Mouse (Mus musculus): ENCODE measurements around the gene Pde1b.

- TF ChIP-seq CTCF (IDR thresholded peaks at IDR 0.05; ENCODE audit: insufficient read depth, low read length) (no peak), POLR2A (IDR thresholded peaks at IDR 0.05; ENCODE audit: borderline replicate concordance, extremely low read depth, low read depth, low read length) (no peak)
Measured at GRCm38 (mm10) chr15:103514914-103515313, 12.1 kb downstream of the Pde1b start.

All from lung, adult 2 months (tissue).